Mouse (Mus musculus) heart, embryonic 11.5 days (tissue): ENCODE data around the gene Olfr907. TPM values are rescaled to one million over a fixed set of nuclear protein-coding genes. Genes with fewer than 3 reads are reported as not detected.

Experiments used
- ATAC-seq: fragments of 200-750 bp; cut with Nextera tagmentation; replicated peaks from 2 replicates; pipeline ENCODE4 v1.8.0; 2017; ENCODE audit warnings: moderate library complexity; ENCODE audit not compliant: insufficient number of reproducible peaks, low FRiP score, low TSS enrichment
- H3K27ac ChIP-seq: fragments of 300-500 bp; sonication (generic); 2 replicates; pipeline ENCODE4 v1.5.1; 2014; ENCODE audit warnings: mild to moderate bottlenecking, low read depth, low read length
- H3K27me3 ChIP-seq: fragments of 300-500 bp; sonication (generic); 2 replicates; pipeline ENCODE4 v1.6.1; 2014; ENCODE audit warnings: mild to moderate bottlenecking, low read length, mixed read lengths; ENCODE audit not compliant: control insufficient read depth, insufficient read depth
- H3K36me3 ChIP-seq: fragments of 300-500 bp; sonication (generic); 2 replicates; pipeline ENCODE4 v1.6.1; 2014; ENCODE audit warnings: mild to moderate bottlenecking, low read length, moderate library complexity, mixed read lengths; ENCODE audit not compliant: control insufficient read depth, insufficient read depth
- H3K4me1 ChIP-seq: fragments of 300-500 bp; sonication (generic); 2 replicates; pipeline ENCODE4 v1.6.1; 2014; ENCODE audit warnings: low read length; ENCODE audit not compliant: control insufficient read depth, insufficient read depth
- H3K4me2 ChIP-seq: fragments of 300-500 bp; sonication (generic); 2 replicates; pipeline ENCODE4 v1.6.1; 2014; ENCODE audit warnings: mild to moderate bottlenecking, moderate library complexity
- H3K4me3 ChIP-seq: fragments of 300-500 bp; sonication (generic); 2 replicates; pipeline ENCODE4 v1.5.1; 2014; ENCODE audit warnings: low read depth, low read length
- H3K9ac ChIP-seq: fragments of 300-500 bp; sonication (generic); 2 replicates; pipeline ENCODE4 v1.6.1; 2014; ENCODE audit warnings: mild to moderate bottlenecking, low read depth, low read length, moderate library complexity
- H3K9me3 ChIP-seq: fragments of 300-500 bp; sonication (generic); replicated peaks from 2 replicates; pipeline ENCODE4 v1.6.1; 2016; ENCODE audit warnings: low read length; ENCODE audit not compliant: control insufficient read depth
- WGBS: fragments of 180-500 bp; shearing (Covaris S2); extraction: QIAGEN DNeasy Blood & Tissue Kit; methylation state at CpG from one replicate; pipeline ENCODE4 v1.1.7; 2014; ENCODE audit not compliant: insufficient replicate concordance; 5-methylcytosine and 5-hydroxymethylcytosine counted together
- polyA plus RNA-seq: library from polyadenylated mRNA; unstranded; fragments of >200 nt; fragmentation: Nextera tagmentation; extraction: Ambion mirVana; gene quantifications from 2 replicates; pipeline ENCODE4 v1.2.1, GENCODE M21; 2014

The Olfr907 gene
- polyA plus RNA-seq, result not detected in 2 replicates

- WGBS, result 59% methylated on average over 2 of the region's 2 CpGs
- Histone ChIP-seq H3K4me1 (no peaks in the 10 kb centered on the region), H3K27me3 (no peaks in the 10 kb centered on the region), H3K9ac (no peak within 1 kb of the TSS), H3K27ac (no peak within 1 kb of the TSS), H3K9me3 (no peaks in the 10 kb centered on the region), H3K4me3 (no peak within 1 kb of the TSS), H3K36me3 (no peaks in the 10 kb centered on the region), H3K4me2 (no peak within 1 kb of the TSS)
- ATAC-seq, result no peak
These were observed at the start of gene Olfr907 for GRCm38 (mm10) chr9:38495501-38495900. Gene Olfr907, plus strand, starts transcription at chr9:38495801.

GRCm38 (mm10) chr9:38447352-38447751 is 48.2 kb upstream of the Olfr907 start, which contains the start of gene Olfr902:
Gene Olfr902, plus strand, starts transcription at chr9:38447652.
- Histone ChIP-seq H3K4me1 (no peaks in the 10 kb centered on the region), H3K9ac (no peak within 1 kb of the TSS), H3K27me3 (no peaks in the 10 kb centered on the region), H3K27ac (no peak within 1 kb of the TSS), H3K36me3 (no peaks in the 10 kb centered on the region), H3K4me3 (no peak within 1 kb of the TSS), H3K4me2 (no peak within 1 kb of the TSS), H3K9me3 (no peaks in the 10 kb centered on the region)
- no peak for ATAC-seq
- WGBS, result 77% methylated on average over 5 of the region's 5 CpGs

GRCm38 (mm10) chr9:38462844-38463243 is 32.8 kb upstream of the Olfr907 start, which contains the start of gene Olfr904:
Gene Olfr904, plus strand, starts transcription at chr9:38463144.
- no peak for ATAC-seq
- Histone ChIP-seq H3K27me3 (no peaks in the 10 kb centered on the region), H3K4me3 (no peak within 1 kb of the TSS), H3K27ac (no peak within 1 kb of the TSS), H3K9ac (no peak within 1 kb of the TSS), H3K36me3 (no peaks in the 10 kb centered on the region), H3K9me3 (no peaks in the 10 kb centered on the region), H3K4me2 (no peak within 1 kb of the TSS), H3K4me1 (no peaks in the 10 kb centered on the region)

GRCm38 (mm10) chr9:38470807-38471206 is 24.8 kb upstream of the Olfr907 start, which contains the start of gene Olfr905:
Gene Olfr905, plus strand, starts transcription at chr9:38471107.
- no peak within 1 kb of the TSS for H3K4me3 ChIP-seq
- no peaks in the 10 kb centered on the region for H3K4me1 ChIP-seq
- H3K27ac ChIP-seq, result no peak within 1 kb of the TSS
- no peaks in the 10 kb centered on the region for H3K27me3 ChIP-seq
- H3K9me3 ChIP-seq, result no peaks in the 10 kb centered on the region
- H3K9ac ChIP-seq, result no peak within 1 kb of the TSS
- no peaks in the 10 kb centered on the region for H3K36me3 ChIP-seq
- ATAC-seq, result no peak
- no peak within 1 kb of the TSS for H3K4me2 ChIP-seq

GRCm38 (mm10) chr9:38486785-38487184 is 8.8 kb upstream of the Olfr907 start, which contains the start of gene Olfr906:
Gene Olfr906, plus strand, starts transcription at chr9:38487085.
- ATAC-seq, result no peak
- Histone ChIP-seq H3K4me2 (no peak within 1 kb of the TSS), H3K27me3 (no peaks in the 10 kb centered on the region), H3K4me1 (no peaks in the 10 kb centered on the region), H3K36me3 (no peaks in the 10 kb centered on the region), H3K27ac (no peak within 1 kb of the TSS), H3K4me3 (no peak within 1 kb of the TSS), H3K9me3 (no peaks in the 10 kb centered on the region), H3K9ac (no peak within 1 kb of the TSS)
- WGBS, result 73% methylated on average over 3 of the region's 3 CpGs

- no peak overlapping the region for H3K9ac ChIP-seq
- no peaks in the 10 kb centered on the region for H3K9me3 ChIP-seq
- no peaks in the 10 kb centered on the region for H3K27me3 ChIP-seq
- no peak overlapping the region for H3K27ac ChIP-seq
- no peak overlapping the region for H3K4me2 ChIP-seq
- no peaks in the 10 kb centered on the region for H3K4me1 ChIP-seq
- 73% methylated on average over 2 of the region's 2 CpGs for WGBS
- ATAC-seq, result no peak
- H3K36me3 ChIP-seq, result no peaks in the 10 kb centered on the region
- no peak overlapping the region for H3K4me3 ChIP-seq
These were observed 16.8 kb downstream of the Olfr907 start for GRCm38 (mm10) chr9:38512353-38512752.

GRCm38 (mm10) chr9:38521280-38521679 is 25.7 kb downstream of the Olfr907 start, which contains the start of gene Olfr911-ps1:
Gene Olfr911-ps1, plus strand, starts transcription at chr9:38521580.
- no peaks in the 10 kb centered on the region for H3K27me3 ChIP-seq
- no peak within 1 kb of the TSS for H3K27ac ChIP-seq
- 45% methylated on average over 1 of the region's 1 CpGs for WGBS
- H3K4me1 ChIP-seq, result no peaks in the 10 kb centered on the region
- no peak for ATAC-seq
- H3K36me3 ChIP-seq, result no peaks in the 10 kb centered on the region
- no peak within 1 kb of the TSS for H3K4me2 ChIP-seq
- no peak within 1 kb of the TSS for H3K4me3 ChIP-seq
- H3K9ac ChIP-seq, result no peak within 1 kb of the TSS
- H3K9me3 ChIP-seq, result no peaks in the 10 kb centered on the region

- WGBS, result 83% methylated on average over 2 of the region's 2 CpGs
- Histone ChIP-seq H3K4me2 (no peak within 1 kb of the TSS), H3K27me3 (no peaks in the 10 kb centered on the region), H3K4me3 (no peak within 1 kb of the TSS), H3K9ac (no peak within 1 kb of the TSS), H3K27ac (no peak within 1 kb of the TSS), H3K36me3 (no peaks in the 10 kb centered on the region), H3K4me1 (no peaks in the 10 kb centered on the region), H3K9me3 (no peaks in the 10 kb centered on the region)
- no peak for ATAC-seq
These were observed 41.9 kb downstream of the Olfr907 start, which contains the start of gene Olfr910 for GRCm38 (mm10) chr9:38537549-38537948. Gene Olfr910, plus strand, starts transcription at chr9:38537849.
